Mouse (Mus musculus): ENCODE data around the gene Zfp943. TPM values are rescaled to one million over a fixed set of nuclear protein-coding genes. Genes with fewer than 3 reads are reported as not detected.

The Zfp943 gene
- total RNA-seq (2021) = 10 to 100 TPM; 18.5 to 21.9 TPM

- DNase-seq (ENCODE audit: extremely low spot score in 1 of 2, low spot score in 1 of 2) = peak; percentile 53 to 67
Observed at GRCm38 (mm10) chr17:21962107-21962907, at the start of gene Zfp943, which contains the start of gene Zfp942. Gene Zfp943 (plus strand): TSS chr17:21962552. Gene Zfp942 (minus strand): TSS chr17:21962464.

- no peak for DNase-seq (ENCODE audit: extremely low spot score in 1 of 2, low spot score in 1 of 2)
Observed at GRCm38 (mm10) chr17:21963302-21963701, 950 bp downstream of the Zfp943 start.

- peak in 1 of 2 experiments; percentile 4 for DNase-seq (ENCODE audit: extremely low spot score in 1 of 2, low spot score in 1 of 2)
Observed at GRCm38 (mm10) chr17:22035594-22035993, 73.2 kb downstream of the Zfp943 start.

- DNase-seq (ENCODE audit: extremely low spot score in 1 of 2, low spot score in 1 of 2) = no peak
Observed at GRCm38 (mm10) chr17:22049403-22049802, 87.1 kb downstream of the Zfp943 start.

- DNase-seq (ENCODE audit: extremely low spot score in 1 of 2, low spot score in 1 of 2) = no peak
Observed at GRCm38 (mm10) chr17:22053211-22053610, 90.9 kb downstream of the Zfp943 start.

- peak; percentile 53 to 68 for DNase-seq (ENCODE audit: extremely low spot score in 1 of 2, low spot score in 1 of 2)
Observed at GRCm38 (mm10) chr17:22081031-22081631, 118.8 kb downstream of the Zfp943 start.

GRCm38 (mm10) chr17:22083224-22083623 is 120.9 kb downstream of the Zfp943 start:
- peak in 1 of 2 experiments; percentile 29 for DNase-seq (ENCODE audit: extremely low spot score in 1 of 2, low spot score in 1 of 2)

- DNase-seq (ENCODE audit: extremely low spot score in 1 of 2, low spot score in 1 of 2) = no peak
Observed at GRCm38 (mm10) chr17:22118770-22119169, 156.4 kb downstream of the Zfp943 start.

Other genes starting within 250 kb of the Zfp943 start
- gene Zfp229, start 231.8 kb upstream of the Zfp943 start, total RNA-seq (2021) = 1 to 10 TPM; 3.9 TPM
- under 1 TPM; 0.71 to 0.82 TPM for gene Zfp820, start 116.8 kb upstream of the Zfp943 start, total RNA-seq (2021)
- 1 to 10 TPM; 3.4 to 4.7 TPM for gene Zfp995, start 52.6 kb upstream of the Zfp943 start, total RNA-seq (2021)
- gene Zfp942, start 88 bp upstream of the Zfp943 start, total RNA-seq (2021) = 10 to 100 TPM; 15.2 to 18.0 TPM
- under 1 TPM; 0.79 to 0.82 TPM for gene Zfp947, start 203.6 kb downstream of the Zfp943 start, total RNA-seq (2021)

All from layer of hippocampus, postnatal 25 days (tissue).